Mouse (Mus musculus) heart, adult 9 months (tissue): Measurements from ENCODE around the gene Zfp617.
"Not testable (repeated sequence)": the region's sequence is repeated elsewhere in the genome, so short reads cannot be mapped to it uniquely, and the experiment has no call there.

ENCODE experiments used
- DNase-seq, 2 experiments: peaks; one replicate each; pipeline ENCODE4 v3.0.0; 2022; ENCODE audit warnings: low spot score in 2 of 2

Zfp617 gene

GRCm38 (mm10) chr8:71952489-71952888 lies 44.1 kb downstream of the Zfp617 start:
- no peak for DNase-seq

- not testable (repeated sequence) for DNase-seq
Measured at GRCm38 (mm10) chr8:71952961-71953700, 44.7 kb downstream of the Zfp617 start.

GRCm38 (mm10) chr8:71954666-71955065 lies 46.2 kb downstream of the Zfp617 start:
- no peak for DNase-seq

GRCm38 (mm10) chr8:71960483-71960882 lies 52.0 kb downstream of the Zfp617 start:
- DNase-seq = no peak

- no peak for DNase-seq
Measured at GRCm38 (mm10) chr8:71961796-71962195, 53.4 kb downstream of the Zfp617 start.

GRCm38 (mm10) chr8:71964051-71964450 lies 55.6 kb downstream of the Zfp617 start:
- no peak for DNase-seq

GRCm38 (mm10) chr8:71965166-71965565 lies 56.7 kb downstream of the Zfp617 start:
- no peak for DNase-seq

- DNase-seq = no peak
Measured at GRCm38 (mm10) chr8:71966411-71966810, 58.0 kb downstream of the Zfp617 start.

GRCm38 (mm10) chr8:71967261-71967660 lies 58.8 kb downstream of the Zfp617 start:
- DNase-seq = no peak

- DNase-seq = no peak
Measured at GRCm38 (mm10) chr8:71968100-71968499, 59.7 kb downstream of the Zfp617 start.

- DNase-seq = no peak
Measured at GRCm38 (mm10) chr8:71968636-71969035, 60.2 kb downstream of the Zfp617 start.

GRCm38 (mm10) chr8:71971945-71972344 lies 63.5 kb downstream of the Zfp617 start:
- DNase-seq = no peak

GRCm38 (mm10) chr8:71974211-71974610 lies 65.8 kb downstream of the Zfp617 start:
- DNase-seq = no peak

- no peak for DNase-seq
Measured at GRCm38 (mm10) chr8:71981032-71981431, 72.6 kb downstream of the Zfp617 start.

- DNase-seq = no peak
Measured at GRCm38 (mm10) chr8:71981456-71981855, 73.0 kb downstream of the Zfp617 start.
